Mouse (Mus musculus): ENCODE results near the gene Fam185a. TPM values are rescaled to one million over a fixed set of nuclear protein-coding genes. Genes with fewer than 3 reads are reported as not detected.

Gene Fam185a
- polyA plus RNA-seq, 1 experiment from 2014 or later = 4.7 TPM

DNA sequence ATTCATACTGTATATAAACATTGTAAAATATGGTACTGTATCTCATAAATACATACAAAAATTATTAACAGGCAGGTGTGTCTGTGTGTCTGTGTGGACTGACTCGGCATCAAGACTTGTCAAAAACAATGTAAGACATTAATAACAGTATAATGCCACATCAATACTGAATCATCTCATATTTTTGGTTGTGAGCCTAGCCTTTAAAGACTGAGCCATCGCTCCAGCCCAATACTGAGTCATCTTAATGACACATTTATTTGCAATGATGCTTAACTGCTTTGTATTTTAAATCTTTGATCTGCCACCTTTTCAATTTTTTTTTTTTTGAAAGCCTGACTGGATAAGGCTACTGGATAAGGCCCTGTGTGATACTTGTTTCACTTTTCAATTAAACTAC lies 73.7 kb downstream of the Fam185a start:
- H3K27me3 ChIP-seq = no peaks in the 10 kb centered on the region
- H3K4me2 ChIP-seq (replicated peaks) = no peak overlapping the region
- H3K36me3 ChIP-seq = no peaks in the 10 kb centered on the region
- H3K4me3 ChIP-seq = no peak overlapping the region
- no peaks in the 10 kb centered on the region; the same call in 1 of the 2 replicates for H3K4me1 ChIP-seq
- H3K27ac ChIP-seq (replicated peaks) = no peak overlapping the region
- WGBS = 86% methylated on average over 2 of the region's 2 CpGs
- no peak for ATAC-seq (ENCODE audit: low FRiP score, low read depth)
- H3K9ac ChIP-seq (replicated peaks) = no peak overlapping the region
- H3K9me3 ChIP-seq = no peaks in the 10 kb centered on the region

DNA sequence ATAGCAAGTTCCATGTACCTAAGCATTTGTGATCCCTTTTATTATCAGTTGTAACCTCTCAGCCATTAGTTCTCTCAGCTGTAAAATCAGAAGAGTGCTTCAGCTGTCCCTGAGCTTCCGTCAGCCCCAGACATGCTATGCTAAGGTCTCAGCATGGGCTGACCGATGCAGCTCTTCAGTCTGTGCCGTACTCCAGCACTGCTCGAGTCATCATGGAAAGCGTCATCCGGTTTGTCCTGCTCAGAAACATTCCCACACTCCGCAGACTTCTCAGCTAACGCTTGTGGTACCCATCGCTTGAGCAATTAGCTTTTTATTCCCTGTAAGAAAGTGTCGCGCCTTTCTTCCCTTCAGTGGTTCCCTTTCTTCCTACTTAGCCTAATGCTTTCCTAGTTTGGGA lies 74.2 kb downstream of the Fam185a start:
- Histone ChIP-seq H3K9ac (replicated peaks) (no peak overlapping the region), H3K4me3 (no peak overlapping the region), H3K4me2 (replicated peaks) (no peak overlapping the region), H3K36me3 (no peaks in the 10 kb centered on the region), H3K27ac (replicated peaks) (no peak overlapping the region), H3K9me3 (no peaks in the 10 kb centered on the region), H3K27me3 (no peaks in the 10 kb centered on the region), H3K4me1 (no peaks in the 10 kb centered on the region; the same call in 1 of the 2 replicates)
- 77% methylated on average over 11 of the region's 11 CpGs for WGBS
- ATAC-seq (ENCODE audit: low FRiP score, low read depth) = no peak

DNA sequence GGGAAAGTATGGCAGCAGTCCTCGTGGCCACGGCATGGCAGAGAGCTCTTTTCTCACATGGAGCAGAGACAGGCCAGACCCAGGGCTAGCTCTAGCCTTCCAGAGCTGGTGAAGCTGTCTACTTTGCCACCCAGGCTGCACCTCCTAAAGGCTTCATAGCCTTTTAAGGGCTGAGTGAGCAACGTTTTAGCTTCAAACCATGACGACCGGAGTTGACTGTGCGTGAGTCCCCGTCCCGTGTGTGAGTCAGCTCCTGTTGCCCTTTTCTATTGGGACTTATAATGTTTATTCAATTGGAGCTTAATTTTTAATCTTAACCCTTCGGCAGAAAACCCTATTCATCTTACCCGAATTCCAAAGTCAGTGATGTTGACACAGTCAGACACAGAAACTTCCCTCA lies 75.4 kb downstream of the Fam185a start:
- Histone ChIP-seq H3K27ac (replicated peaks) (no peak overlapping the region), H3K4me2 (replicated peaks) (no peak overlapping the region), H3K4me1 (no peaks in the 10 kb centered on the region; the same call in 1 of the 2 replicates), H3K4me3 (no peak overlapping the region), H3K27me3 (no peaks in the 10 kb centered on the region), H3K9me3 (no peaks in the 10 kb centered on the region), H3K36me3 (no peaks in the 10 kb centered on the region), H3K9ac (replicated peaks) (no peak overlapping the region)
- 78% methylated on average over 10 of the region's 10 CpGs for WGBS
- ATAC-seq (ENCODE audit: low FRiP score, low read depth) = no peak

DNA sequence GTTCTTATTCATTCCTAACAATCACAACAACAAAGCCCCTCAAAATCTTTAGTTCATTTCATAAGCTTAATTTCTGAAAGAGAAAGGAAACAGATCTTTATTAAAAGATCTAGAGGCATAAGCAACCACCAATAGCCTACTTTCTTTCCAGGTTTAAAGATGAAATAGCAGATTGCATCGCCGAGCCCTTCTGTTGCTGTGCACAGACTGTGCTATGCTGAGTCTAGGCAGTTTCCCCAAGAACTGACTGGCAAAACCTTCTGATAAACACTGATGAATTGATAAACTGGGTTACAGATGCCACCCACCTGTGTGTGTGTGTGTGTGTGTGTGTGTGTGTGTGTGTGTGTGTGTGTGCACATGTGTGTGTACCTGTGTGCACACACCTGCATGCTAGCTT lies 76.2 kb downstream of the Fam185a start:
- ATAC-seq (ENCODE audit: low FRiP score, low read depth) = no peak
- H3K27ac ChIP-seq (replicated peaks) = no peak overlapping the region
- no peaks in the 10 kb centered on the region for H3K36me3 ChIP-seq
- H3K4me1 ChIP-seq = no peaks in the 10 kb centered on the region; the same call in 1 of the 2 replicates
- H3K4me2 ChIP-seq (replicated peaks) = no peak overlapping the region
- H3K9ac ChIP-seq (replicated peaks) = no peak overlapping the region
- WGBS = 90% methylated on average over 2 of the region's 2 CpGs
- no peaks in the 10 kb centered on the region for H3K9me3 ChIP-seq
- no peak overlapping the region for H3K4me3 ChIP-seq
- no peaks in the 10 kb centered on the region for H3K27me3 ChIP-seq

DNA sequence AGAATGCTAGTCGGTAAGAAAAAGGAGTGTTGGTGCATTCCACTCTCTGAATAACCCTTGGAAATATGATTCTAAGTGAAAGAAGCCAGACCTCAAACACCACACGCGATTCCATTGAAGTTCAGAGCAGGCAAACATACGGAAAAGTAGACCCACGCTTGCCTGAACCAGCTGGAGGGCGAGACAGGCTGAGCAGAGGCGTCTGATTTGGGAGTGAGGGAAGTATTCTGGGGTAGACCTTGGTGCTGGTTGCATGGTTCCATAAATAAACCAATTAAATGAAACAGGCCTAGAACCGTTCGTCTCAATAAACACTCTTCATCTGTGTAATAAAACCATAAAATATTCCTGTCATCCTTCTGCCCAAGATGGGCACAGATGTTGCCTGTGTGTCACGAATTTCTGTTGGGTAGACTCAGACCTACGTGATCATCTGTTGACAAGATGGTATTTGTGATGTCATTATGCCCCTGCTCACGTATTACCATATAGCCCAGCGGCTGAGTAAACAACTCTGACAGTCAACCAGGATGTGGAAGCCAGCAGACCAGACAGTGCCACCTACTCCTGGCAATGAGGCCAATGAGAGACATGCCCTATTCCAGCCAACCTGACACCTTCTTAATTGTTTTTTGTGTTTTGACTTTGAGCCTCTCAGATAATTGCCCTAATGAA lies 78.3 kb downstream of the Fam185a start:
- no peak overlapping the region for H3K4me3 ChIP-seq
- H3K9me3 ChIP-seq = no peaks in the 10 kb centered on the region
- no peak overlapping the region for H3K9ac ChIP-seq (replicated peaks)
- H3K27ac ChIP-seq (replicated peaks) = no peak overlapping the region
- H3K4me2 ChIP-seq (replicated peaks) = no peak overlapping the region
- WGBS = 85% methylated on average over 13 of the region's 13 CpGs
- no peaks in the 10 kb centered on the region; the same call in 1 of the 2 replicates for H3K4me1 ChIP-seq
- ATAC-seq (ENCODE audit: low FRiP score, low read depth) = no peak
- H3K36me3 ChIP-seq = no peaks in the 10 kb centered on the region
- no peaks in the 10 kb centered on the region for H3K27me3 ChIP-seq

DNA sequence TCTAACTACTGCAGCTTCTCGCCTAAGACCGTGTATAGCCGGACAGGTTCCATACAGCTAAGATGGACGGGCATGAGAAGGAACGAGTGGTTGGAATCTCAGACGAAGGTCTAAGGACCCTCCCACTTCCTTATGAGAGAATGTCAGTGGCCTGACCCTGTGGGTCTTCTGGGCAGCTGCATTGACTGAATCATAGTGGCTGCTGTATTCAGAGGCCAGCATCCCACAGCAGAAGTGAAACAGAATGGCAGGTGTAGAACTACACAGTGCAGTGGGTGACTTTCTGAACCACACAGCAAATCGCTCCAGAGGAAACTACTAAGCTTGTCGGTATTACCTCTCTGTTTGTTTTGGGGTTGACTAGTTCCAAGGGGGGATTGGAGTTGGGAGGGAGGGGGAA lies 80.4 kb downstream of the Fam185a start:
- Histone ChIP-seq H3K9ac (replicated peaks) (no peak overlapping the region), H3K4me2 (replicated peaks) (no peak overlapping the region), H3K9me3 (no peaks in the 10 kb centered on the region), H3K27ac (replicated peaks) (no peak overlapping the region), H3K36me3 (no peaks in the 10 kb centered on the region), H3K27me3 (no peaks in the 10 kb centered on the region), H3K4me3 (no peak overlapping the region), H3K4me1 (no peaks in the 10 kb centered on the region)
- 89% methylated on average over 8 of the region's 8 CpGs for WGBS
- ATAC-seq (ENCODE audit: low FRiP score, low read depth) = no peak

DNA sequence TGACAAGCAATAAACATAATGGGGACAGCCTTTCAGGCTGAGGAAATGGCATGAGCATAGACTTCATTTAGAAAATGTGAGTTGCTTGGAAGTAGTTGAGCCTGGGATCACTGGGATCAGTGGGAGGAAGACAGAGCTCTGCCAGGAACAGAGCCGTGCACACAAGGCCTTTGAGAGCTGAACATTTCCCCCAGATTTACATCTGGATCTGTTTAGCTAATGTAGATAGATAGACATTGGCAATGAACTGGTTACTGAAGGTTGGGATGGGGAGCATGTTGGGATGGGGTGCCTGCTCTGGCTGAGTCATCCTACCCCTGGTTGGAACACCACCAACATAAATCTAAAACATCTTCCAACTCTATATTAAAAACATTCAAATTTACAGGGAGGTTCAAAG lies 82.1 kb downstream of the Fam185a start:
- H3K27ac ChIP-seq (replicated peaks) = no peak overlapping the region
- H3K36me3 ChIP-seq = no peaks in the 10 kb centered on the region
- no peak for ATAC-seq (ENCODE audit: low FRiP score, low read depth)
- 78% methylated on average over 1 of the region's 1 CpGs for WGBS
- no peaks in the 10 kb centered on the region for H3K9me3 ChIP-seq
- H3K9ac ChIP-seq (replicated peaks) = no peak overlapping the region
- H3K4me3 ChIP-seq = no peak overlapping the region
- no peak overlapping the region for H3K4me2 ChIP-seq (replicated peaks)
- no peaks in the 10 kb centered on the region for H3K27me3 ChIP-seq
- no peaks in the 10 kb centered on the region for H3K4me1 ChIP-seq

DNA sequence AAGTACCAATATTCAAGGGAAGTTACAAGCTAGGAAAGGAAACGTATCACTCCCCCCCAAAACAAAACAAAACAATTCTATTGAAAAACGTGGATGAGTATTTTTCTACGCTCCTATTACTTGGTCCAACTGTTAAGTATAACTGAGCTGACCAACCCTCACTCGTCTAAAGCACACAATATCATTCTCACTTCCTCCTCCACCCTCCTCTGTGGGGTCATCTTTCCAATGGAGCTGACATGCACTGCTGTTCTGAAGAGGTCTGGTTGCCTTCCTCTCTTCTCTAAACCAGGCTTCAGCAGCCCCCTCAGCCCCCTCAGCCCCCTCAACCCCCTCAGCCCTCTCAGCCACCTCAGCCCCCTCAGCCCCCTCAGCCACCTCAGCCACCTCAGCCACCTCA lies 85.0 kb downstream of the Fam185a start:
- 84% methylated on average over 4 of the region's 4 CpGs for WGBS
- Histone ChIP-seq H3K27ac (replicated peaks) (no peak overlapping the region), H3K9ac (replicated peaks) (no peak overlapping the region), H3K4me2 (replicated peaks) (no peak overlapping the region), H3K4me1 (no peaks in the 10 kb centered on the region), H3K4me3 (no peak overlapping the region), H3K27me3 (0 out of 2 replicates have a peak, but pooled peaks cover 4% of the 10 kb centered on the region), H3K9me3 (no peaks in the 10 kb centered on the region), H3K36me3 (no peaks in the 10 kb centered on the region)
- no peak for ATAC-seq (ENCODE audit: low FRiP score, low read depth)

DNA sequence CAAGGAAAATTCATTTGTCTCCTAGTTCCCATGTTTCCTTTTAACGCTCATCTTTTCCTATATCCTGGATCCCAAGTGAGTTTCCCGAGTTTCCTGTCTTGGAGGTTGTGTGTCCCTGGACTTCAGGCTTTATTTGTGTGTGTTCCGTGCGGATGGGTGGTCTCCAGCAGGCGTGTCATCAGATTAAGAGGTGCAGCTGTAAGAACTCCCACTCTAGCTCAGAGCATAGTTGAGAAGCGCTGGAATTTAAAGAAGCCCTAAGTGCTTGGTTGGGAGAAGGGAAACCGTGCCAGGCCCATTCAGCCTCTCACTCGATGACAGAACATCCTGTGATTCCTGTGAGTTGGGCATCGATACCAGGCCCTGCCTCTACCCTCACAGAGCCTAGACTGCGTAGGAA lies 88.6 kb downstream of the Fam185a start:
- no peak overlapping the region for H3K4me2 ChIP-seq (replicated peaks)
- H3K4me3 ChIP-seq = no peak overlapping the region
- no peaks in the 10 kb centered on the region for H3K36me3 ChIP-seq
- no peak for ATAC-seq (ENCODE audit: low FRiP score, low read depth)
- H3K9ac ChIP-seq (replicated peaks) = no peak overlapping the region
- H3K9me3 ChIP-seq = no peaks in the 10 kb centered on the region
- no peak overlapping the region for H3K27ac ChIP-seq (replicated peaks)
- WGBS = 55% methylated on average over 10 of the region's 10 CpGs
- H3K4me1 ChIP-seq = no peaks in the 10 kb centered on the region
- H3K27me3 ChIP-seq = 0 out of 2 replicates have a peak, but pooled peaks cover 4% of the 10 kb centered on the region

DNA sequence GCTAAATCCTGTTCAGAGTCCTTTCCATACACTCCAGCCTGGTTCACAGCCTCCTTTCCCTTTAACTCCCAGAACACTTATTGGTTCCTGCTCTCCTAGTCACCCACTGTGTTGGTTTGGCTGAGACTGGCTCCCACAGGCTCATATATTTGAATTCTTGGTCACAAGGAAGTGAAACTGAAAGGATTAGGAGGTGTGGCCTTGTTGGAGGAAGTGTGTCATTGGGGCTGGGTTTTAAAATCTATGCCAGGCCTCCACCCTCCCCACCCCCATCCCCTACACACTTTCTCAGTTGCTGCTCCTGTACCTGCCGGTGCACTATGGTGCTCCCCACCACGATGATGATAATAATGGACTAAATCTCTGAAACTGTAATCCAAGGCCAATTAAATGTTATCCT lies 92.8 kb downstream of the Fam185a start:
- no peaks in the 10 kb centered on the region for H3K9me3 ChIP-seq
- no peak overlapping the region for H3K4me2 ChIP-seq (replicated peaks)
- no peak overlapping the region for H3K27ac ChIP-seq (replicated peaks)
- 0 out of 2 replicates have a peak, but pooled peaks cover 11% of the 10 kb centered on the region for H3K27me3 ChIP-seq
- H3K36me3 ChIP-seq = no peaks in the 10 kb centered on the region
- no peak overlapping the region for H3K4me3 ChIP-seq
- ATAC-seq (ENCODE audit: low FRiP score, low read depth) = no peak
- no peak overlapping the region for H3K9ac ChIP-seq (replicated peaks)
- no peaks in the 10 kb centered on the region for H3K4me1 ChIP-seq
- WGBS = 98% methylated on average over 2 of the region's 2 CpGs

DNA sequence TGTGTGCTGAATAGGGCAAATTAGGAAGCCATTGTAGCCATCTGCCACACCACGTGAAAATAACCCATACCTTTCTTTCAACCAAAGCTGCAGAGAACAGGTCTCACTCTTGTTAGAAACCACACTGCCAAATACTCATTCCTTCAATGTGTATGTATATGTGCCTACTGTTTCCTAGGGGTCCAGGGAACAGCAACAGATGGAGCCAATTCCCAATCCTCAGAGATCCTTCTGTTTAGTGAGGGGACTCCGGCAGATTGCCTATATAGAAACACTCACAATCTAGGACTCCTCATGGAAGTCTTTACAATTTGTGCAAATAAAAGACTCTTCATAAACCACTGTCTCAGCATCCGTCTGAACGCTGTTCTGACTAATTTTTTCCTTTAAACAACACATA lies 93.4 kb downstream of the Fam185a start:
- no peak for ATAC-seq (ENCODE audit: low FRiP score, low read depth)
- Histone ChIP-seq H3K4me3 (no peak overlapping the region), H3K4me1 (no peaks in the 10 kb centered on the region), H3K9me3 (no peaks in the 10 kb centered on the region), H3K27ac (replicated peaks) (no peak overlapping the region), H3K36me3 (no peaks in the 10 kb centered on the region), H3K9ac (replicated peaks) (no peak overlapping the region), H3K27me3 (0 out of 2 replicates have a peak, but pooled peaks cover 11% of the 10 kb centered on the region), H3K4me2 (replicated peaks) (no peak overlapping the region)
- WGBS = 77% methylated on average over 4 of the region's 4 CpGs

DNA sequence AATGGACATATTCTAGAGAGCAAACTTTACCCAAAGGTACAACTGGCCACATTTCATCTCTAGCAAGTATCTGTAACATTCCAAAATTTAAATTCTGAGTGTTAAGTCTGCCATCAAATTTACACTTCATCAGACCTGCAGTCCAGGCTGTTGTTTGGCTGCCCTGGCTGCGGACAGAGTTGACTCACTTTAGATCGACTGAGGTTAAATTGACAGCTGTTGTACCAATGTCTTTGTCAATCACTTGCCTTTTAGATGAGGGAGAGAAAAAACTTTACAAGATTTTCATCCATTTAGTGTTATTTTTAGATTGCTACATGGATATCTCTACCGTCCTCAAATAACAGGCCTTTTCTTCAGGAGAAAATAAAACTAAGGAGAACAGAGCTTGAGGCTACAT lies 94.4 kb downstream of the Fam185a start:
- H3K27ac ChIP-seq (replicated peaks) = no peak overlapping the region
- no peaks in the 10 kb centered on the region for H3K4me1 ChIP-seq
- no peak overlapping the region for H3K4me2 ChIP-seq (replicated peaks)
- 0 out of 2 replicates have a peak, but pooled peaks cover 9% of the 10 kb centered on the region for H3K27me3 ChIP-seq
- no peaks in the 10 kb centered on the region for H3K9me3 ChIP-seq
- no peaks in the 10 kb centered on the region for H3K36me3 ChIP-seq
- H3K4me3 ChIP-seq = no peak overlapping the region
- WGBS = 81% methylated on average over 3 of the region's 3 CpGs
- H3K9ac ChIP-seq (replicated peaks) = no peak overlapping the region
- no peak for ATAC-seq (ENCODE audit: low FRiP score, low read depth)
